Mouse (Mus musculus) c-Kit-positive CD71-positive TER-119-negative erythroid progenitor cells, embryonic 14.5 days (primary cell): Measurements from ENCODE around the gene Pik3c2g.
"Not testable (repeated sequence)": the region's sequence is repeated elsewhere in the genome, so short reads cannot be mapped to it uniquely, and the experiment has no call there.

ENCODE experiments used
- DNase-seq: peaks from one replicate; pipeline ENCODE4 v3.0.0-alpha.2; 2013; ENCODE audit warnings: low read depth

Pik3c2g gene

DNA sequence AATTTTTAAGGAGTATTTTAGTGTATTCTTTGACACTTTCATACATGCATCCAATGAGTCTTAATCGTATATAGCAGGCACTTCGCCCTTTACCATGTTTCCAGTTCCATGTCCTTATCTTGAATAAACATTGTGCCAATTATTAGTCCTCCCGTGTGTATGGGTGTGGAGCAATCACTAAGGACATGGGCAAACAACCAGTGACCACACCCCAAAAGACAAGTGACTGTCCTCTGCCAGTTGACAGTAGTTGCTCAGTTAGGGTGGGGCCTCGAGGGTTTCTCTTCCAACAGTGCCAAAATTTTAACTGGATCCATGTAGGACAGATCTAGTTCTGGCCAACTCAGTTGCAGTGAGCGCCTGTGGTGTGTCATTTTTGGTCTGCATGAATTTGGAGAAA is 341.7 kb downstream of the Pik3c2g start:
- no peak for DNase-seq

DNA sequence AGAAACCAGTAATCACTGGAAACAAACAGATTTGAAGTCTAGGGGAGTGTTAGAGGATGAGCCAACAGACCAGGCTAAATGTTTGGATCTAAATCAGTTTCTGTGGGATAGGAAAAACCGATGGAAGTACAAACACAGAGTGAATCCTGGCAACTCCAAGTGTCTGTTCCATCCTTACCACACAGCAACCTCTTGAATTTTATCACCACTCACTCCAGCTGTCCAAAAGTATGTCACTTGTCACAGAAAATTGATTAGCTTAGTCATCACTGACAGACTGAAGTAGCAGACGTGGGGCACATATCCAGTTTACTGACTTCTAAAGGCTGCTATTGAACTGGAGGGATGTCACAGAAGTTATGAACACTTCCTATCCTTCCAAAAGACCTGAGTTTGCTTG is 347.8 kb downstream of the Pik3c2g start:
- no peak for DNase-seq

- not testable (repeated sequence) for DNase-seq
These were observed 350.6 kb downstream of the Pik3c2g start for GRCm38 (mm10) chr6:139937581-139937980.

DNA sequence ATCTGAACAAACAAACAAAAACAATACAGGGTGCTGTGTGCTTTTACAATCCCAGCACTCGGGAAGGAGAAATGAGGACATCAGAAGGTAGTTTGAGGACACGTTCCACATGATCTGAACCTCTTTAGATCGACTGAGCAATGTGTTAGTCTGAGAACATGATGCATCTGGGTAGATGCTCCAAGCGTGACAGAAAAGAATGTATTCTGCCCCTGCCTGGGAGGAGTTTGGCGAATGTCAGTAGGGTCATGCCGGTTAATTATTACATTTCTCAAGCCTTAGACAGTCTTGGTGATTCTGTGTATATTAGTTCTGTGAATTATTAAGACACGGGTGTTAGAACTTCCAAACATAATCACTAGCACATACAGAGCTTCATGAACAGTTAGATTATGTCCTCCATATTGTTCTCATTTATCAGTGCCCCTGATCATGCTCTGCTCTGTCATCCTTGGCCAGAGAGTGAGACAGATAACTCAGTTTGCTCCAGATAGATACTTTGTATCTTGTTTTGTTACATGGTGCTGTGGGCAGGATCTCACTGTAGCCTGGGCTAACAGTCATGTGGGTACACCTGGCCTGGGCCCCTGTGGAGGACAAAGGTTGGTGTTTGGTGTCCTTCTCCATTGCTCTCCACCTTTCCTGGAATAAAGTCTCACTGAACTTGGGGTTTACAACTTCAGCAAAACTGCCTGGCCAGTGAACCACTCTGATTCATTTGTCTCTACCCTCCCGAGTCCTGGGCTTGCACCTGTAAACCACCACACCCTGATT is 360.3 kb downstream of the Pik3c2g start:
- no peak for DNase-seq

DNA sequence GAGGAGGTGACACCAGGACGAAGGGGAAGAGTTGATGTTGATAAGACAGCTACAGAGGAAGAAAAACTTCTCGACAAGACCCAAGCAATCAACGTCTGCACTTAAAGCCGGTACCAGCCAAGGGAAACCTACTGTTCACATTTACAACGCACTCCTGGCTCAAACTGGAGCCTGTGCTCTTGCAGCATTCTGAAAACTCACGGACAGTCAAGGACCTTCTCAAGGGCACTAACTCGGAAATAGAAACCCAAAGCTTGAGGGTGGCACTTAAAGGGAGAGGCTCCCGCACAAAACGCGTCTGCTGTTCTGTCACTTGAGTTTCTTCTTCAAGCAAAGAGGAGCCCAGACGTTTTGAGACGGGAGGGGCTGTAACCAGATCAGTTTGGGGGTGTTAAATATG is 366.6 kb downstream of the Pik3c2g start:
- DNase-seq = no peak

GRCm38 (mm10) chr6:139957531-139958241 is 370.7 kb downstream of the Pik3c2g start:
- no peak for DNase-seq

DNA sequence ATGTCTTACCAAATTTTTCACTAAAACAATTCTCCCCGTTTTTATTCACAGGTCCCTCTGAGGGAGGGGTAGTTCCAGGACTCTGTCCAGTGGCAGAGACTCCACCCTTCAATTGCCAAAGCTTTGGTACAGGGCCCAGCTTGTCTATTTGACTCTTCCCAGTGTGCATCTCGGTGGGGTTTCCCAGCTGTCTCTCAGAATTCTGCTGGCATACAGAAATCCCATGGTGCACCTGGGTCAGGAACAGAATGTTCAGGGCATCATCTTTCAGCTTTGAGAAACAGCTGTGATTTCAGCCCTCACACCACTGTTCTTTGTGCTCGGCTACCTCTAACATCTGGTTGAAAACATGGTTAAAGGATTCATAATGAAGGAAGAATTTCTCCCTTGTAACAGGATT is 376.8 kb downstream of the Pik3c2g start:
- no peak for DNase-seq

DNA sequence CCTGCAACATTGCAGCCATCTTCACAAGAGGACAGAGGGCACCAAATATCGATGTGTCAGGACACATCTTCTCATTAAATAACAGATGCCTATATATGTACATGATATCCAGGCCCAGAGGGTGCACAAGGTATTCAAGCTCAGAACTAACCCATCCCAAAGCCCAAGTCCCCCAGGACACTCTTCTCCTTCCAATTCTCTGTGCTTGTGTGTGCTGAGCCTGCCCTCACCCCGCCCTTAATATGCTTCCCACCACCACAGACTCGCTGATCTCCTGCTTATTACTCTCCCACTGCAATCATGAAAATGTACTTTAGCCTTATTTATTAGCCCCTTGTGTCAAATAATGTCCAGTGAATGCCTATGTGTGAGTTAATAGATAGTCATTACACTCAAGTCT is 377.9 kb downstream of the Pik3c2g start:
- DNase-seq = no peak

DNA sequence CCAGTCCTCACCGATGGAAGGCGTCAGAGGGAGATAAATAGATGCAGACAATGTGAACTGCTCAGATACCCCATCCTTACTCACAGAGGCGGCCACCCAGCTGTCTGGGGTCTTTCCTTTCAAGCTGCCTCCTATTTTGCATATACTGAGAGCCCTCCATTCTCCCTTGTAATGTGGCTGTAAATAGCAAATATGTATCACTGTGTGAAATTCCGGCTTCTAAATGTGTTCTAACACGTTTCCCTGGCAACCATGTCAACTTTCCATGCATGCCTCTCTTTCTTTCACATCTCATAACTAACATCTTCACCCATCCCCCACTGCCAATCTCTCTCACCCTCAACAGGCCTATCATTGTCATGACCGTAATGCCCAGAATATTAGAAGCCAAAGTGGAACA is 379.7 kb downstream of the Pik3c2g start:
- no peak for DNase-seq

DNA sequence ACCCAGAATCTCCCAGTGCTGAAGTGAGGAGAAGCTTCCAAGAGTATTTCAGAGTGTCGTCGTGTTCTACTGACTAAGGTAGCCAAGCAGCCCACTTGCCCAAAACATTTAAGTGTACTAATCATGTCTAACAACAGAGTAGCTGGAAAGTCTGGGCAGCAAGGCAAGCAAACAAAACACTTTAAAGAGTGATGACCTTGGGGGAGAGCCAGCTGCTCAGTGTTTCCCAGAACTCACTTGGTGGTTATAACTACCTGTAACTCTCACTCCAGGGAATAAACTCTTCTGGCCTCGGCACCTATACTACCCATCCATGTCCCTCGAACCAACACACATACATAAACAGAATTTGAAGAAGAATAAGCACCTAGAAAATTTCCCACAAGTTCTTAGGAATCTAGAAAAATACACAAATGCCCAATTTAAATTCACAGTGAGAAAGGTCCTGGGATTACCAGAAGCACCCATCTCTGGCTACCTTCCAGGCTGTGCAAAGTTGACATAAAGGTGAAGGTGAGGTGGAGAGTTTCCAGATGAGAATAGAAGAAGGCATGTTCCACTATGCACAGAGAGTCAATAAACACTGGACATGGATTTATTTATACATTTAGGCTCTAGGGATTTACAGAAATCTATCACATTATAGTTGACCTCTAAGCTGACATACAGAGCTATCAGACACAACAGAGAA is 384.7 kb downstream of the Pik3c2g start:
- no peak for DNase-seq

GRCm38 (mm10) chr6:139974668-139975067 is 387.6 kb downstream of the Pik3c2g start:
- DNase-seq = no peak

GRCm38 (mm10) chr6:139978114-139978513 is 391.1 kb downstream of the Pik3c2g start:
- DNase-seq = no peak

DNA sequence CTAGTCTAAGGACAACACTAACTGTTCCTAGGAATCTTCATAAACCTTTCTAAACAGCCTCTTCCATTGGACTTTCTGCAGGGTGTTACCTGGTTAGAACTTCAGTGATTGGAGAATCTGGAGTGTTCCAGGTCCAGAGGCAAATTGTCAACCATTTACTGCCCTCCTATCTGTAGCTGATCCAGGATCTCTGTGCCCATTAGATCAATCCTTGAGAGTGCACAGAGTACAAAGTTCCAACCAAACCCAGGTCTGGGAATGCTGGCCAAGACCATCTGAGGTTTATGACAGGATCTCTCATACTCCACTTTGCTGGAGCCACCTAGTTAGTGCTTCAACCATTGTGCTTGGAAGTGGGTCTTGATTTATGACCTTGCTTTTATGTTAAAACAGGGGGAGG is 394.0 kb downstream of the Pik3c2g start:
- no peak for DNase-seq

DNA sequence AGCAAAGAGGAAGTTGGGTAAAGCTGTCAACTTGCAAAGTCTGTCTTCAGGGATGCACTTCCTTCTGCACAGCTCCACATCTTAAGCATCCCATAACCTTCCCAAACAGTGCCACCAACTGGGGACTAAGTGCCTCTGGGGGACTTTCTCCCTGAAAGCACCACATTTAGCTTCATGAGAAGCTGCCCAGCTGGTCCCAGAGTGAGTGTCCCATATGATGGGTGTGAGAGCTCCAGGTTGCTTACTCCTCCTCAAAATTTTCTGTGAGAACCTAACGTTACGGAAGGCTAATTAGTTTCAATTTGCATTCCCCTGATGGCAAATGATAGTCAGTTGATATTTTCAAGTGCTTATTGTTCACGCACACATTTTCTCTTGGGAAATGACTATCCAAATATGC is 397.0 kb downstream of the Pik3c2g start:
- no peak for DNase-seq

DNA sequence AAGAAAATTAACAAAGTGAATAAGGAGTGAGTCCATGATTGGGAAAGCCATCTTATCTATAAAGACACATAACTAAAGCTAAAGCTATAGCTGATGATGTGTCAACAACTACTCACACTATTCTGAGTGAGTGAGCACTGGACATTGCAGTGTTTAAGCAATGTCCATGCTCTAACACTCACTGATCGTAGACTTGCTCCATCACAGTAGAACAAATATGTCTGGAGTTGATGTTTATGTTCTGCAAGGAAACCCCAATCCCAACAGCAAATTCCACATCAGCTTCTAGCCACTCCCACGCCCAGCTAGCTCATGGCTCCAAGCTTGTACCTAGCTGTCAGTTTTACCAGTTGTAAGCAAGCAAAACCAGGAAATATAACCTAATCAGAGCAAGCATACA is 399.5 kb downstream of the Pik3c2g start:
- no peak for DNase-seq

DNA sequence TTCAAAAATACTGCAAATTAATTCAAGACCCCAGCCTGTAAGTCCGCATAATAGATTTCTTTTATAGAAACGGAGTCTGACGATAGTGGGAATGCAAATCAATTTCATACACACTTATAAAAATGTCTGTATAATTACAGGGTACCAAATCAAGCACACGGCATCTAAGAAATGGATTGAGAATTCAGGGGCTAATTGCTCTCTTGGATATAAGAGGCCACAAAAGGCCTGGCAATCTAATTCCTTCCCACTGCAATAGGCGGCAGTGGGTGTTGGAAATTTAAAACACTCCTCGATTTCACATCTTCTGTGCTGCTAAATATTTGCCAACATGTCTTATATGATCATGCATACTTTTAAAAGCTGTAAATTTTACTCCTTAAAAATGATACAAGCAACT is 402.1 kb downstream of the Pik3c2g start:
- no peak for DNase-seq

DNA sequence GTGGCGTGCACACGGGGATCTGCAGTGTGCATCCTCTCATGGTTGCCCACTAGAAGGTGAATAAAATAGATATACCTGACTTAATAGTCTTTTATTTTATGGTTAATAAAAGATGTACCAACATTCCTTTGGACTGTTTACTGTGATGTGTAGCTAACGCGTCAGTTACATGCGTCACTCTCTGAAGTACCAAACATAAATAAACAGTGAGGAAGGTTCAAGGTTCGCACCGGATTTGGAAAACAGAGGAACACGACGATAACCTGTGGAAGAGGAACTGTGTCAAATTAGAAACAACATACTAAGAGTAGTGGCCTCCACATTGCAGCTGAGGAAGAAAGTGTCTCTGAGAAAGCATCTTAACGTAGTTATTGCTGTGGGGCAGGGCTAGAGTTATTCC is 402.6 kb downstream of the Pik3c2g start:
- no peak for DNase-seq

DNA sequence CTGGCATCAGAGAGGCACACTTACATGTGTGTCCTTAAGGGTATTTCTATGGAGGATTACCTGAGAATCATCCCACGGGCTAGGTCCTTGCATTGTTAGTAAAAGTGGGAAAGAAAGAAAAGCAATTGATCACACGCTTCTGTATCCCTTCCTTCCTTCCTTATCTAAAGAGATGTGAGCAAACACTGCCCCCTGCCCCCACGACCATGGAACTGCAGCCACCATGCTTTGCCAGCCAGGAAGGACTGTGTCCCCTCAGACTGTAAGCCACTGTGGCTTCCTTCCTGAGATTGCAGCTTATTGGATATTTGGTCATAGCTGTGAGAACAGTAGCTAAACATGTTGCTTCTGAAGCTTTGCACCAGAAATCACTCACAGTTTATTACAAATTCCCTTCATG is 418.2 kb downstream of the Pik3c2g start:
- DNase-seq = no peak
